Mouse (Mus musculus): Measurements from ENCODE around the gene Nell1. TPM values are rescaled to one million over a fixed set of nuclear protein-coding genes. Genes with fewer than 3 reads are reported as not detected.

Nell1 gene
- polyA plus RNA-seq, 1 experiment from 2014 or later, result 0.31 TPM

DNA sequence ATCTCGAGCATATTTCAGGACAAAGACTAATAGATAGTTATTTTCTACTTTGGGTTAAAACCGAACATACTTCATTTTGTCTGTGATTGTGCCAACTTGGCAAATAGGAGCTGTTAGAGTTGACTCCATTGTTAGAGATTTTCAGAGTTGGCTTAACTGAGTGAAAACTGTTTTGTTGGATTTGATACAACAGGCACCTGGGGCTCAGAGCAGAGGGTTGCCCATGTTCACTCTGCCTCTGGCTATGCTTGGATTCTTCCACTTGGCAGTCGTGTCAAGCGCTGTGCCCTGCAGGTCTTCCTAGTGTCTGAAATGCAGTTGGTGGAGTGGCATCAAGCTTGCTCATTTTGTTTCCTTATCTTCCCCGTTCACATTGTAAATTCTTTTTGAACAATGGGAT is 363.6 kb downstream of the Nell1 start:
- no peak overlapping the region for H3K9ac ChIP-seq
- no peak overlapping the region for H3K4me2 ChIP-seq
- no peaks in the 10 kb centered on the region for H3K36me3 ChIP-seq
- no peaks in the 10 kb centered on the region for H3K27me3 ChIP-seq
- no peaks in the 10 kb centered on the region for H3K9me3 ChIP-seq (replicated peaks)
- 71% methylated on average over 5 of the region's 5 CpGs for WGBS
- no peaks in the 10 kb centered on the region for H3K4me1 ChIP-seq (replicated peaks)
- ATAC-seq (replicated peaks; ENCODE audit: insufficient number of reproducible peaks, insufficient read depth, low FRiP score, low read depth), result no peak
- H3K27ac ChIP-seq, result no peak overlapping the region
- no peak overlapping the region for H3K4me3 ChIP-seq

DNA sequence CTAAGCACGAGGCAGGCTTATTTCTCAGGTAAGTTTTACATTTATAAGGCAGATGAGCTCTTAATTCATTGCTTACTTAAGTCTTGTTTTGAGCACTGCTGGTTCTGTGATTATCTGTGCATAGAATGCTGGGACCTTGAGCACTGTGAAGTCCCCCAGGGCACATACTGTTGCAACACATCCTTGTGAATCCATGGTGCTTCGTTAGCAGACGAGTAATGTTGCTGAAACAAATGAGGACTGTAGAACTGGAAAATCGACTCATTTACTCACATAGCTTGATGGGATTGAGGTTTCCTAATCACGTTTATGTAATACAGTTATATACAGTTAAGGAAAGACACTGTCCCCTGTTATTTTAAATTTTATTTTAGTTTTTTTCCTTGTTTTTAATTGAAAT is 364.1 kb downstream of the Nell1 start:
- H3K9ac ChIP-seq, result no peak overlapping the region
- no peak overlapping the region for H3K4me3 ChIP-seq
- no peak overlapping the region for H3K4me2 ChIP-seq
- H3K9me3 ChIP-seq (replicated peaks), result no peaks in the 10 kb centered on the region
- H3K36me3 ChIP-seq, result no peaks in the 10 kb centered on the region
- 65% methylated on average over 5 of the region's 5 CpGs for WGBS
- no peaks in the 10 kb centered on the region for H3K27me3 ChIP-seq
- H3K4me1 ChIP-seq (replicated peaks), result no peaks in the 10 kb centered on the region
- ATAC-seq (replicated peaks; ENCODE audit: insufficient number of reproducible peaks, insufficient read depth, low FRiP score, low read depth), result no peak
- H3K27ac ChIP-seq, result no peak overlapping the region

DNA sequence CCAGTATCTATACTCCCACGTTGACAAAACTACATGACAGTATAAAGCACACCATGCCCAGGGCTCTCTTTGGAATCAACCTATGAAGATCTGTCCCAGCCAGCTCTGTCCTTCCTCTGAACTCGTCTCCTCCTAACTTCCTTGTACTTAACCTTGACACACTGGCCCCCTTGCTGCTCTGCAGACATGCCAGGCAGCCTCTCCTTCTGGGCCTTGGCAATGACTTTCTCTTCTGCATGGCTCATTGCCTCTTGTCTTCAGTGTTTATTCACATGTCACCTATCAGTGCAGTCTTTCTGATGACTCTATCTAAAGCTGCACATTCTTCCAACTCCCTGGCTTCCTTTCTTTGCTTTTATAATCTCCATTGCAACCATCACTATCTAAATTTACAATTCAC is 376.9 kb downstream of the Nell1 start:
- ATAC-seq (replicated peaks; ENCODE audit: insufficient number of reproducible peaks, insufficient read depth, low FRiP score, low read depth), result no peak
- Histone ChIP-seq H3K36me3 (no peaks in the 10 kb centered on the region), H3K4me3 (no peak overlapping the region), H3K9me3 (replicated peaks) (no peaks in the 10 kb centered on the region), H3K27ac (no peak overlapping the region), H3K27me3 (no peaks in the 10 kb centered on the region), H3K9ac (no peak overlapping the region), H3K4me2 (no peak overlapping the region), H3K4me1 (replicated peaks) (no peaks in the 10 kb centered on the region)
- WGBS, result 55% methylated on average over 2 of the region's 2 CpGs

DNA sequence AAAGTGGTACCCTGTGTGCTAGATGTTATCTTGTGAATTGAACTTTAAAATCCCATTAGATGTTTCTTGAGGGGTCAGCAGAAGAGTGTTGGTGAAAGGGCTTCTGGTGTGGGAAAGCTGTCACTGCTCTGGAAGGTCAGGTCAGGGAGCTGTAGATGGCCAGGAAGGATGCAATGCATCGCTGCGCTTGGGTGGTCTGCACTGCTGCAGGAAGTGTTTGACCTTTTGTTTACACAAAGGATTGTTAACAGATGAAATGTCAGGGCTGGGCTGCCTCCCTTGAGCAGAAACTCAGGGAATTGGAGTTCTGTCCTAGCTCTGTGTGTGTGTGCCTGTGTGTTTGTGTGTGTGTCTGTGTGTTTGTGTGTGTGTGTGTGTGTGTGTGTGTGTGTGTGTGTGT is 382.5 kb downstream of the Nell1 start:
- Histone ChIP-seq H3K4me1 (replicated peaks) (no peaks in the 10 kb centered on the region), H3K9me3 (replicated peaks) (no peaks in the 10 kb centered on the region), H3K4me3 (no peak overlapping the region), H3K36me3 (no peaks in the 10 kb centered on the region), H3K9ac (no peak overlapping the region), H3K4me2 (no peak overlapping the region), H3K27ac (no peak overlapping the region), H3K27me3 (no peaks in the 10 kb centered on the region)
- no peak for ATAC-seq (replicated peaks; ENCODE audit: insufficient number of reproducible peaks, insufficient read depth, low FRiP score, low read depth)
- WGBS, result 18% methylated on average over 2 of the region's 2 CpGs

DNA sequence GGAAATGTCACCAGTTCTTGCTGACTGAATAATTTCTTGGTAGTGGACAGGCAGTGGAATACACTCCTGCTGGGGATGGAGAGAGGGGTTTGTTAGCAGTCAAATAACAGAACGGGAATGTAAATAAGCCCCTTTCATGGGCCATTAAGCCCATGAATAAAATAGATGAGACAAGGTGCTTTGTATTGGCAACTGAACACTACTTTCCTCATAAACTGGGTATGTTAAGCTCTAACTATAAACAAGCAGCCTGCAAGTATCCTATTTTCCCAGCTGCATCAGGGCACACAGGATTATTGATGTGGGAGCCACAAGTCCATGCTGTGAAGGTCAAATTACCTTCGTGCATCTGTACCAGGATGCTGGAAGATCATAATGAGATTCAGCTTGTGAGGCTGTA is 387.4 kb downstream of the Nell1 start:
- ATAC-seq (replicated peaks; ENCODE audit: insufficient number of reproducible peaks, insufficient read depth, low FRiP score, low read depth), result no peak
- Histone ChIP-seq H3K4me2 (no peak overlapping the region), H3K27me3 (no peaks in the 10 kb centered on the region), H3K36me3 (no peaks in the 10 kb centered on the region), H3K27ac (no peak overlapping the region), H3K4me3 (no peak overlapping the region), H3K9me3 (replicated peaks) (no peaks in the 10 kb centered on the region), H3K9ac (no peak overlapping the region), H3K4me1 (replicated peaks) (no peaks in the 10 kb centered on the region)
- WGBS, result 51% methylated on average over 2 of the region's 2 CpGs

DNA sequence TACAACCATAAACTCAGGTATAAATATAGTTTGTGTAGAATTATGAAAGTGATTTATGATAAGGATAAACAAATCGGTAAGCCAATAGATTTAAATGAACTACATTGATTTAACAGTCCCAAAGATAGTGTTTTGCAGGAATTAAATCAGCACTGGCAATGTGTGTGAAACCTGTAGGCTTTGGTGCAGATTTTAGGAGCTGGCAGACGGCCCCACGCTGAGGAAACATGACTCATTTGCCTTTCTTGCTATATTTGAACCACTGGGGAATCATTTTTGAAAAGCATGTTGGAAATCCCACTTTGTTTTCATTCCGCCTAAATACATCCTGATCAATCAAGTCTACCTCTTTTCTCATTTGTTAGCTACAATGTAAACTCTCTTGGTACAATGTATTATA is 400.2 kb downstream of the Nell1 start:
- Histone ChIP-seq H3K27ac (no peak overlapping the region), H3K4me1 (replicated peaks) (no peaks in the 10 kb centered on the region), H3K9ac (no peak overlapping the region), H3K36me3 (no peaks in the 10 kb centered on the region), H3K27me3 (no peaks in the 10 kb centered on the region), H3K9me3 (replicated peaks) (no peaks in the 10 kb centered on the region), H3K4me2 (no peak overlapping the region), H3K4me3 (no peak overlapping the region)
- whole genome bisulfite sequencing, result 65% methylated on average over 4 of the region's 4 CpGs
- no peak for ATAC-seq (replicated peaks; ENCODE audit: insufficient number of reproducible peaks, insufficient read depth, low FRiP score, low read depth)

DNA sequence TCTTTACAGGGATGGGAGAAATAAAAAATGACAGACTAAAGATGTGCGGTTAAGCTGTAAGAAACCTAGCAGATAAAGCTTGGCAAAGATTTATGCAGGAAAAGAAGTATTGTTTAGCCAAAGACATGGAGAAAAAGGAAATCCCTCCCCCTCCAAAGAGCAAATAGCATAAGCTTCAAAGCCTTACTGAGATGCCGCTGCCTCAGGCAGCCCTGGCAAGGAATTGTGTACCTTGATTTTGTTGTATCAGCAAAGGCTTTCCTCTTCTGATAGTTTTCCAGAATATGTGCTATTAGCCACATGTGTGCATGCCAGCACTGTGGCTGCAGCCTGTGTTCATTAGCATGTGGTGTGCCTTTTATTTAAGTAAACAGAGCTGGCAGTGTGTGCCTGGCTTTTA is 435.8 kb downstream of the Nell1 start:
- no peaks in the 10 kb centered on the region for H3K9me3 ChIP-seq (replicated peaks)
- ATAC-seq (replicated peaks; ENCODE audit: insufficient number of reproducible peaks, insufficient read depth, low FRiP score, low read depth), result no peak
- H3K4me2 ChIP-seq, result no peak overlapping the region
- no peaks in the 10 kb centered on the region for H3K27me3 ChIP-seq
- H3K27ac ChIP-seq, result no peak overlapping the region
- no peaks in the 10 kb centered on the region for H3K36me3 ChIP-seq
- WGBS, result 62% methylated on average over 2 of the region's 2 CpGs
- no peak overlapping the region for H3K9ac ChIP-seq
- H3K4me3 ChIP-seq, result no peak overlapping the region
- H3K4me1 ChIP-seq (replicated peaks), result no peaks in the 10 kb centered on the region

DNA sequence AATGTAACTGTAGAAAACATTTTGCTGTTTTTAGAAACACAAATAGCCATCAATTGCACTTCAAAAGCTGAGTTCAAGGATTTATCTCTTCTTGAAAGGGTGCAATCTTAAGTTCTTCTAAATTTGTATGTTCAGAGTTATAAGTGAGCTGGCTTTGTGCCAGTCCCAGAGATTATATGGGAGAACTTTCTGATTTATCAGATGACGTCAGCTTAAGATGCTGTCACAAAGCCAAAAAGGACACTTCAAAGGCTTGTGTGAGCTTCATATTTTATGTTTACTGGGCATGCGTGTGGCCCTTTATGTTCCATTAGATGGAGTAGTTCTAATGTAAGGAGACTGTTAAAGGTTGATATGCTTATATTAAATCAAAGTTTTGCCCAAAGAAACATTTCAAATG is 445.3 kb downstream of the Nell1 start:
- no peaks in the 10 kb centered on the region for H3K27me3 ChIP-seq
- no peak overlapping the region for H3K9ac ChIP-seq
- no peak overlapping the region for H3K27ac ChIP-seq
- ATAC-seq (replicated peaks; ENCODE audit: insufficient number of reproducible peaks, insufficient read depth, low FRiP score, low read depth), result no peak
- 52% methylated on average over 2 of the region's 2 CpGs for WGBS
- H3K4me3 ChIP-seq, result no peak overlapping the region
- no peaks in the 10 kb centered on the region for H3K4me1 ChIP-seq (replicated peaks)
- no peak overlapping the region for H3K4me2 ChIP-seq
- no peaks in the 10 kb centered on the region for H3K36me3 ChIP-seq
- no peaks in the 10 kb centered on the region for H3K9me3 ChIP-seq (replicated peaks)

DNA sequence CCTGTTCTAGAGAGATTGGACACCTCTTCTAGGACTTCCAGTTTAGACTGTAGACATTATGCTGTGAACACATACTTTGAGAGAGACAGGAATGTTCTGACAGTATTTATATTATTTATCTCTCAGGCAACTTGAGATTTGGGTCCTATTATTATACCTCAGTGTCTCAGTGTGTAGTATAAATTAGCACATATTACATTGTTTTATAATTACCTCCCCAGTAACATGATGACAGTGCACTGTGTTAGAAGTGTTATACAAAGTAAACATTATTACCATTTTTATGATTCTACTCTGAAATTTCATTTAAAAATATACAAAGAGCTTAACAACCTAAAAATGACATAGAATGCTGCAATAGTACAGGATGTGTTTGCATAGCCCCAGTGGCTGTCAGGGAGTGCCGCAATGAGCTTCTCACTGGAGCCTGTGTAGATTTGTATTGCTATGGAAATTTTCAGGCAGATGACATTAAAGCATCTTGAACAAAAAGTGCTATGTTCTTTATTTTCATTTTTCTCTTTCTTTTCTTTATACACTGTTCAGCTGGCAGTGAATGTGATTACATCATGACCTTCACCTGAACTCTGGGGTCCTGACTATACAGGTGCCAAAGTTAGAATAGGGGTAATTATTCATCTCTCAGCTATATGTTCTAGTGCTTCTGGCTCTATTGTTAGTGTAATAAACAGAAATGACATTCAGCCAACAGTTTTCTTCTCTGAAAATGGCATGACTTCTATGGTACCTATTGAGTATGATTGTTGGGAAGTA is 447.9 kb downstream of the Nell1 start:
- H3K9me3 ChIP-seq (replicated peaks), result no peaks in the 10 kb centered on the region
- H3K36me3 ChIP-seq, result no peaks in the 10 kb centered on the region
- 80% methylated on average over 1 of the region's 1 CpGs for WGBS
- H3K27me3 ChIP-seq, result no peaks in the 10 kb centered on the region
- H3K9ac ChIP-seq, result no peak overlapping the region
- no peak overlapping the region for H3K27ac ChIP-seq
- H3K4me2 ChIP-seq, result no peak overlapping the region
- H3K4me3 ChIP-seq, result no peak overlapping the region
- ATAC-seq (replicated peaks; ENCODE audit: insufficient number of reproducible peaks, insufficient read depth, low FRiP score, low read depth), result no peak
- H3K4me1 ChIP-seq (replicated peaks), result no peaks in the 10 kb centered on the region

DNA sequence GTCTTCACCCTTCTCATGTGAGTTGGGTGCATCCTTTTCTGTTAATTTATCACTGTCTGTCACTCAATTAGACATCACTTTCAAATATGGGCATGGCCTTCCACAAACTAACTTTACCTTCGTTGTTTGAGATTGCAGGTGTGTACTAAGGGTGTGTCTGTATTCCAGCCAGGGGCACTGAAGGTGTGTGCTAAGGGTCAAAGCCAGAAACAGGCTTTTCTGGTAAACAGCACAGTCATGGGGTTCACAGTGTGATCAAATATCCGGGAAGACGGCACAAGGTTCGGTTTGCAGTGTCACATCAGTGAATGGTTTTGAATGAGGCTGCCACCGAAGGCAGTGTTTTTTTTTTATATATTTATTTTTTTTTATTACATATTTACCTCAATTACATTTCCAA is 455.1 kb downstream of the Nell1 start:
- Histone ChIP-seq H3K9me3 (replicated peaks) (no peaks in the 10 kb centered on the region), H3K27me3 (no peaks in the 10 kb centered on the region), H3K27ac (no peak overlapping the region), H3K4me3 (no peak overlapping the region), H3K4me1 (replicated peaks) (no peaks in the 10 kb centered on the region), H3K9ac (no peak overlapping the region), H3K4me2 (no peak overlapping the region), H3K36me3 (no peaks in the 10 kb centered on the region)
- ATAC-seq (replicated peaks; ENCODE audit: insufficient number of reproducible peaks, insufficient read depth, low FRiP score, low read depth), result no peak
- 76% methylated on average over 5 of the region's 5 CpGs for WGBS

DNA sequence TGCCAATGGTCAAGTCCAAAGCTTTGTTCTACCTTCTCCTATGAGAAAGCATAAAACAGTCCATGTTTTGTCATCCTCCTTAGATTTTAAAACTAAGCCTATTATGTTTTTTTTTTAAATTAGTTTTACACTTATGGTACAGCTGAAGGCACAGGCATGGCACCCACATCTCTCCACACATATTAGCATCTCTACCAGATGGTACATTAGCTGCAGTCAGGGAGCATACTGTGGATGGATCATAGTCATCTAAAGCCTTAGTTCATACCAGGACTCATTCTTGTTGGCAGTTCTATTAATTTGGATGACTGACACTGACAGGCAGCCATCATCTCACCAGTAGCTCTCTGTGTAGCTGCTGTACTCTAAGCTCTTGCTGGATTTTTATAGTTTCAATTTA is 466.6 kb downstream of the Nell1 start:
- Histone ChIP-seq H3K9me3 (replicated peaks) (no peaks in the 10 kb centered on the region), H3K9ac (no peak overlapping the region), H3K4me3 (no peak overlapping the region), H3K27ac (no peak overlapping the region), H3K4me2 (no peak overlapping the region), H3K27me3 (no peaks in the 10 kb centered on the region), H3K36me3 (no peaks in the 10 kb centered on the region), H3K4me1 (replicated peaks) (no peaks in the 10 kb centered on the region)
- no peak for ATAC-seq (replicated peaks; ENCODE audit: insufficient number of reproducible peaks, insufficient read depth, low FRiP score, low read depth)

DNA sequence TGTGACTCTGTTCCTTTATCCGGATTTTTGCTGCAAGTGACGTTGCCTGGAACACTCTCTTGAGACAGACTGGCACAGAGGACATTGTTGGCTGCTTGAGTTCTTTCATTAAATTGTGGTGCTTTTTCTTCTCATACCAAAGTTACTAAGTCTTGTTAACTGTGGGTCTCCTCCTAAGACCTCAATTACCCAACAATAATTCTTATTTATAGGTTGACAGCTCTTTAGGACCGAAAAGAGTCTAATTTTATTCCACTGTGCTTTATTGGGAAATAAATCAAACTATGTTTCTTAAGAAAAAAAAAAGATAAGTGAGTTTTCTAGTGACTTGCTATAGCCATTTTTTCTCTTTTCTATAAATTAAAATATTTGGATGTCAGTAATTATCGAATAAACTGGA is 472.7 kb downstream of the Nell1 start:
- Histone ChIP-seq H3K4me3 (no peak overlapping the region), H3K27ac (no peak overlapping the region), H3K9ac (no peak overlapping the region), H3K9me3 (replicated peaks) (no peaks in the 10 kb centered on the region), H3K36me3 (no peaks in the 10 kb centered on the region), H3K27me3 (no peaks in the 10 kb centered on the region), H3K4me1 (replicated peaks) (no peaks in the 10 kb centered on the region), H3K4me2 (no peak overlapping the region)
- no peak for ATAC-seq (replicated peaks; ENCODE audit: insufficient number of reproducible peaks, insufficient read depth, low FRiP score, low read depth)
- WGBS, result 77% methylated on average over 4 of the region's 4 CpGs

Data from heart, embryonic 15.5 days (tissue).